Mouse (Mus musculus) cerebellum, postnatal 10 days (tissue): ENCODE measurements around the gene Glipr1.

Experiments
- DNase-seq, 2 experiments: peaks; one replicate each; pipeline ENCODE4 v3.0.0; 2021; ENCODE audit warnings: mixed read lengths in 2 of 2

Glipr1 gene

DNA sequence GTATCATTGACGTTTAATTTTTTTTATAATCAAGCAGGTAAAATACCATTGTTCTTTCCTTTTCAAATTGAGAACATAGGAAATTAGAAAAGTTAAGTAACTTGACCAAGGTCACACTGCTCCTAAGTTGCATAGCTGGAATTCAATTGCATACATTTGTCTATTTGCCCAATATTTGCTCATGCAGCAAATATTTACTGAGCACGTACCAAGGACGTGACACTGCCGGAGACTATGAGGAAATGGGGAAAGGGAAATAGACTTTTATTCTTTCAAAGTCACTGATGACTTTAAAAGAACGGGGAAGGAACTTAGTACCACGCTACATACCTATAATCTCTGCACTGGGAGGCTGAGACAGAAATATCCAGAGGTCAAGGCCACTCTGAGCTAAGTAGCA is 42.0 kb downstream of the Glipr1 start:
- no peak for DNase-seq

- no peak for DNase-seq
These were observed 43.1 kb downstream of the Glipr1 start for GRCm38 (mm10) chr10:111959353-111959752.

DNA sequence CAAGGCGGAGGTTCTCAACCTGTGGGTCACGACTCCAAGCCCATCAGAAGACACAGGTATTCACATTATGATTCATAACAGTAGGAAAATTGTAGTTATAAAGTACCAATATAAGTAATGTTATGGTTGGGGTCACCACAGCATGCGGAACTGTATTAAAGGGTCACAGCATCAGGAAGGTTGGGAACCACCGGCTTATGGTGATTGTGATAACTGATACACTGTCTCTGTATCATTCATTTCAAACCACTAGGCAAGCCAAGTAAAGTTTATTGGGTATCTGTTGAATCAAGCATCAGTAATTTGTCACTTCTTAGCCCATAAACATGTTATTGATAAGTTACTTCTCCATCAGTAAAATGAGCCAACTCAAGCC is 44.4 kb downstream of the Glipr1 start:
- no peak for DNase-seq

- peak; percentile 82 to 87 for DNase-seq
These were observed 45.0 kb downstream of the Glipr1 start for GRCm38 (mm10) chr10:111957271-111958045.

DNA sequence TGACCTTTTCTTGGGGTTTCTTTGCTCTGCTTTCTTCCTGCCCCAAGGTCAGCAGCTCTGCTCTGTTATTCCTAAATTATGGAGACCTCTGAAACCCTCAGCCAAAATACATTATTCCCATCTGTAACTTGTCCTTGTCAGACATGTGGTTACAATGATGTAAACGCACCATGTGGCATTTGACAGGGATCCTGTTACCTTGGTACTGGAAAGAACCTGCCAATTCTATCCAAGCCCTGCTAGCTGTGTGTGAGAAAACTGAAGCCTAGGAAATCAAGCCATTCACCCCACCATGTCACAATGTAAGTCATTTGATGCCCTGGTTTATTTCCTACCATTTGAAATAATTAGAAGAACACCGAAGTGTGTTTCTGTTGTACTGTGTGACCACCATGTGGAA is 46.6 kb downstream of the Glipr1 start:
- no peak for DNase-seq

- no peak for DNase-seq
These were observed 53.4 kb downstream of the Glipr1 start for GRCm38 (mm10) chr10:111949008-111949407.

GRCm38 (mm10) chr10:111948041-111948440 is 54.4 kb downstream of the Glipr1 start:
- DNase-seq: no peak

GRCm38 (mm10) chr10:111945563-111945962 is 56.9 kb downstream of the Glipr1 start:
- DNase-seq: no peak

DNA sequence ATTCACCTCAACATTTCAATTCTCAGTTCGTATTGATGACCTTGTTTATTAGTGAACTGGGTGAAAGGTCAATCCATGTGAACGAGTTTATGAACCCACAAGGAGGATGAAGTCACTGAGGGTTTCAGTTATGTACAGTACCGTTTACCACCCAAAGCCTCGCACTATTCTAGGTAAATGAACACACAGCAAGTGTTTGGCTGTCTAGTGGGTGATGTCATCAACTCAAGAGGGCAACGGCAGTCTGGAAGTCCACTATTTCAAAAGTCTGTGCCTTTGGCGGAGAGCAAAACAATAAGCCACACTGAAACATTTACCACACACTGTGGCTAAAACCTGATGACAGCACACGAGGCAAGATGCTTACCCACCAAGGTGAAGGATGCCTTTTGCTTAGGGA is 59.4 kb downstream of the Glipr1 start:
- no peak for DNase-seq

- DNase-seq: no peak
These were observed 65.3 kb downstream of the Glipr1 start for GRCm38 (mm10) chr10:111937146-111937534.

DNA sequence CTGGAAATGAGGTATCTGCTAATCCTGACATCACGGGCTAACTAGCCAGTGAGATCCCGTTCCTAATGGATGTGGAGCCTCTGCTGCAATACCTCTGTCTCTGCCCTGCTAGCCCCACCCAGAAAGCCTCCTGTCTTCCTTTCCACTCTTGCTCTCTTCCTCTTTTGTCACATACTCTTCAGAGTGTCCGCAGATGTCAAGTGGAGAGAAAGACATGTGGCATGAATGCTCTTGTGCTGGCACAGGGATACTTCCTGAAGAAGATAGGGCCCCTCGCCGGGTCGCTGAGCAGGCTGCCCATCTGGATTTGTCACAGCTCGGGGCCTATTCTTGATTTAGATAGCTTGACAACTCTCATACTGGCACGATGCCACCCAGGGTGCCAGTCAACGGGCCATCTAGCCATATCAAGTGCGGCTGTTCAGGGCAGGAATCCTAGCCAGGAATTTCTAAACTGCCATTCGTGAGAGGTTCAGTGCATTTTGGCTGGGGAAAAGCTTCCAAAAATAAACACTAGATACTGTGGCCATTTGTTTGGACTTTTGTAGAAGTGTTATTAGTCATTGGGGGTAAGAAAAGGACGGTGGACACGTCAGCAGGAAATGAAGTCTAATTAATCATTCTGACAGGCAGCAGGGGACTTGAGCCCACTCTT is 65.8 kb downstream of the Glipr1 start:
- peak; percentile 85 to 88 for DNase-seq

DNA sequence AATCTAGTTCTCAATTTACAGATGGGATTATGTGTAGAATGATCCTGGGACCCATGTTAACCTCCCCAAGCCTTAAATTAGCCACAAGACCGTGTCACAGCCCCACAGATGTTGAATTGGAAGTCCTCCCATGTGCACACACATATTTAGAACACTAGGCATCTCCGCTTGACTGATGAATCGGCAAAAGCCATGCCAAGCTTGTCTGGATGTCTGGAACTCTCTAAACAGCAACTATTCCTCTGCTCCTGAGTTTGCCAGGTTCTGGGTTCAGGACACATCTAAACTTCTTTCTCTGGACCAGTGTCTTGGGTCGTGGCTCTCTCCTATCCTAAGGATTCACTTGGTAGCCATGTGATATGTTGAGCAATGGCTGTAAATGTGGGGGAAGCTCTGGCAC is 66.4 kb downstream of the Glipr1 start:
- no peak for DNase-seq
